ENCODE assay signal across 12 mouse cellular contexts in genomic region chr15:97276660-97277153, GRCm38 (mm10). TPM values are rescaled to one million over a fixed set of nuclear protein-coding genes. Genes with fewer than 3 reads are reported as not detected.
A peak's percentile ranks its signal among the peaks of the same experiment; 100 is the strongest.
DNase-seq lines count a peak whose midpoint lies in the region; ATAC-seq and TF ChIP-seq lines count a peak whose summit lies in the region.
"Had no signal": no experiment of that assay in that cellular context is flagged by ENCODE, and none has a peak within 500 bp of the region (broad histone marks: within the 10 kb centered on the region; RNA-seq: fewer than 3 reads in every experiment).

No protein-coding gene starts in this region.

- peaks cover 14% of the 10 kb centered on the region for H3K4me1 ChIP-seq in liver, adult 2 months (ENCODE audit: control insufficient read depth, insufficient read depth, low read length)
- H3K4me1 ChIP-seq in embryonic facial prominence, embryonic 10.5 days = peaks cover 29% of the 10 kb centered on the region
- peaks cover 9% of the 10 kb centered on the region for H3K4me1 ChIP-seq in hindbrain, postnatal 0 days (ENCODE audit: insufficient read depth, low read length)
- H3K4me1 ChIP-seq: megakaryocyte, embryonic 14.5 days had no signal

- H3K4me3 ChIP-seq in liver, adult 2 months (ENCODE audit: insufficient read depth, low read depth, low read length) = no peak overlapping the region
- H3K4me3 ChIP-seq in embryonic facial prominence, embryonic 10.5 days = no peak overlapping the region
- H3K4me3 ChIP-seq in hindbrain, postnatal 0 days (ENCODE audit: low read length) = no peak overlapping the region
- H3K4me3 ChIP-seq: megakaryocyte, embryonic 14.5 days had no signal

- no peaks in the 10 kb centered on the region for H3K79me2 ChIP-seq in liver, adult 2 months (ENCODE audit: control insufficient read depth, insufficient read depth, low read length)

- no peaks in the 10 kb centered on the region for H3K36me3 ChIP-seq in liver, adult 2 months (ENCODE audit: control insufficient read depth, insufficient read depth, low read length)
- no peaks in the 10 kb centered on the region for H3K36me3 ChIP-seq in embryonic facial prominence, embryonic 10.5 days (replicated peaks)
- H3K36me3 ChIP-seq in hindbrain, postnatal 0 days (ENCODE audit: insufficient read depth, low read length) = no peaks in the 10 kb centered on the region
- H3K36me3 ChIP-seq: G1E had no signal

- H3K9me3 ChIP-seq in embryonic facial prominence, embryonic 10.5 days = no peaks in the 10 kb centered on the region
- H3K9me3 ChIP-seq in hindbrain, postnatal 0 days (ENCODE audit: low read length) = no peaks in the 10 kb centered on the region
- H3K9me3 ChIP-seq: megakaryocyte, embryonic 14.5 days had no signal

- no peak overlapping the region for H3K4me2 ChIP-seq in hindbrain, postnatal 0 days (ENCODE audit: low read depth, low read length)

- no peaks in the 10 kb centered on the region for H3K27me3 ChIP-seq in liver, adult 2 months (ENCODE audit: control insufficient read depth, insufficient read depth, low read length)
- no peaks in the 10 kb centered on the region for H3K27me3 ChIP-seq in embryonic facial prominence, embryonic 10.5 days (replicated peaks; ENCODE audit: low read depth, poor library complexity, severe bottlenecking)
- H3K27me3 ChIP-seq in hindbrain, postnatal 0 days (ENCODE audit: insufficient read depth, low read length) = no peaks in the 10 kb centered on the region

- H3K27ac ChIP-seq in liver, adult 2 months (replicated peaks; ENCODE audit: insufficient read depth, low read depth, low read length) = no peak overlapping the region
- H3K27ac ChIP-seq in embryonic facial prominence, embryonic 10.5 days (replicated peaks) = no peak overlapping the region
- 0 out of 2 replicates have a peak overlapping the region, but pooled peaks have one; percentile 7 for H3K27ac ChIP-seq in hindbrain, postnatal 0 days

- H3K9ac ChIP-seq in liver, adult 2 months (ENCODE audit: low read depth, low read length) = no peak overlapping the region
- no peak overlapping the region for H3K9ac ChIP-seq in hindbrain, postnatal 0 days (replicated peaks; ENCODE audit: low read length)

- peak; percentile 98 for DNase-seq in liver, adult 2 months (ENCODE audit: extremely low read depth, low read depth, low spot score)
- no peak for DNase-seq in liver
- peak; percentile 11 for DNase-seq in embryonic facial prominence, embryonic 10.5 days (ENCODE audit: low spot score)
- DNase-seq in hindbrain, postnatal 0 days (ENCODE audit: low spot score) = peak; percentile 45
- peak; percentile 48 for DNase-seq in retina, embryonic 14.5 days (ENCODE audit: low spot score)
- DNase-seq in spleen, adult 18-20 months = no peak
- DNase-seq in layer of hippocampus, adult 8-10 months (ENCODE audit: low spot score in 2 of 2) = no peak
- no peak for DNase-seq in kidney, adult 18-20 months
- DNase-seq: gastrocnemius, postnatal 14 days; heart, postnatal 4 days had no signal

- WGBS in liver, adult 2 months = 43% methylated on average over 20 of the region's 20 CpGs
- 47% methylated on average over 20 of the region's 20 CpGs for WGBS in embryonic facial prominence, embryonic 10.5 days
- 53% methylated on average over 20 of the region's 20 CpGs for WGBS in hindbrain, postnatal 0 days

- TF ChIP-seq CTCF in liver, adult 2 months (IDR thresholded peaks at IDR 0.05; ENCODE audit: low read depth, low read length) = no peak
- TF ChIP-seq CTCF in hindbrain, postnatal 0 days (IDR thresholded peaks at IDR 0.05; ENCODE audit: low read depth) = no peak

- peak; percentile 44; the same call in 1 of the 2 replicates for ATAC-seq in hindbrain, postnatal 0 days

- TF ChIP-seq POLR2A in liver, adult 2 months (IDR thresholded peaks at IDR 0.05; ENCODE audit: extremely low read depth, insufficient read depth, low read length) = no peak

RNA-seq across cellular contexts. Expression of gene Amigo2, which starts 29.6 kb away (rescaled TPM):
- 6.5 and 7.0 TPM in 2 replicates for total RNA-seq in liver, adult 2 months (2014; rRNA removed)
- polyA plus RNA-seq in liver, adult 2 months (2012; rRNA removed) = 0.76 and 1.4 TPM in 2 replicates
- 3.3 and 3.9 TPM in 2 replicates for polyA plus RNA-seq in embryonic facial prominence, embryonic 10.5 days (2016; fragmentation: Nextera tagmentation; extraction: Ambion mirVana)
- total RNA-seq in hindbrain, postnatal 0 days (2014; rRNA removed) = 13.2 and 15.5 TPM in 2 replicates
- 10.4 and 10.5 TPM in 2 replicates for polyA plus RNA-seq in hindbrain, postnatal 0 days (2015; fragmentation: Nextera tagmentation; extraction: Ambion mirVana)
- 10 to 100 TPM; 18.3 to 26.9 (median 20.8) TPM for total RNA-seq in layer of hippocampus, adult 8-10 months (2022)
- polyA plus RNA-seq: G1E had no signal

RNA-seq across cellular contexts. Expression of gene Pced1b, which starts 29.8 kb away (rescaled TPM):
- 0.92 and 1.9 TPM in 2 replicates for total RNA-seq in liver, adult 2 months (2014; rRNA removed)
- polyA plus RNA-seq in liver, adult 2 months (2012; rRNA removed) = 4.1 and 5.6 TPM in 2 replicates
- polyA plus RNA-seq in embryonic facial prominence, embryonic 10.5 days (2016; fragmentation: Nextera tagmentation; extraction: Ambion mirVana) = 2.3 and 4.3 TPM in 2 replicates
- 2.7 and 6.7 TPM in 2 replicates for total RNA-seq in hindbrain, postnatal 0 days (2014; rRNA removed)
- polyA plus RNA-seq in hindbrain, postnatal 0 days (2015; fragmentation: Nextera tagmentation; extraction: Ambion mirVana) = 4.7 and 5.0 TPM in 2 replicates
- 10 to 100 TPM in 3 of 4 experiments, 1 to 10 TPM in 1; 7.2 to 11.4 (median 10.5) TPM for total RNA-seq in layer of hippocampus, adult 8-10 months (2022)

Comparison
In these comparisons a context has a peak if more than half of its experiments do, and no peak if none do; other contexts are left out.
1. DNase-seq: peak in liver, adult 2 months (single experiment), embryonic facial prominence, embryonic 10.5 days (single experiment), hindbrain, postnatal 0 days (single experiment) and retina, embryonic 14.5 days (single experiment); none in liver (single experiment), spleen, adult 18-20 months (0 of 2), layer of hippocampus, adult 8-10 months (0 of 2) and kidney, adult 18-20 months (single experiment).